Mouse (Mus musculus): Measurements from ENCODE around the gene Il1rn. TPM values are rescaled to one million over a fixed set of nuclear protein-coding genes. Genes with fewer than 3 reads are reported as not detected.

Il1rn gene
- polyA plus RNA-seq, 1 experiment: not detected

DNA sequence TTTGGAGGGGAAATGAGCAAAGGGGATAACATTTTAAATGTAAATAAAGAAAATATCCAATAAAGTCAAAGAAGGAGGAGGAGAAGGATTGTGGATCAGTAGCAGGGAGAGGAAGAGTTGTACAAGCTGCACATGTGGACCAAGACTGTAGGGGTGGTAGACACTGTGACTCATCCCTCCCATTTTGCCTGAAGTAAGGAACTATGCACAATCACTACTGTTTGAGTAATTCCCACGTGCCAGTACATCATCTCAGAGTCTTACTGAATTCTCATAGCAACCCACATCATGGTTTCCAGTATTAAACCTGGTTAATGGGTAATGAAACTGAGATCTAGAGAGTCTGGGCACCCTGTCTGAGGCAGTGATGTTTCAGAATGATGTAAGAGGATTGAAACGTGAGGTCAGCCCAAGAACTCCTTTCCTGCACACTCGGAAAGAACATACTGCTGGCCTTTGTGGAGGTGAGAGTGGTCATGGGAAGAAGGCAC, 4.8 kb downstream of the Il1rn start:
- TF ChIP-seq POLR2A (IDR thresholded peaks at IDR 0.05; ENCODE audit: borderline replicate concordance, insufficient read depth, low read length) (no peak), CTCF (IDR thresholded peaks at IDR 0.05; ENCODE audit: borderline replicate concordance, insufficient read depth, low read depth, low read length) (no peak)
- Histone ChIP-seq H3K4me3 (replicated peaks; ENCODE audit: insufficient read depth, low read depth, low read length) (no peak overlapping the region), H3K4me1 (ENCODE audit: control insufficient read depth, insufficient read depth, low read length) (no peaks in the 10 kb centered on the region), H3K27ac (ENCODE audit: insufficient read depth, low read length) (no peak overlapping the region), H3K27me3 (ENCODE audit: control insufficient read depth, insufficient read depth, low read length) (no peaks in the 10 kb centered on the region)
- DNase-seq: no peak
- 67% methylated on average over 3 of the region's 3 CpGs for WGBS

DNA sequence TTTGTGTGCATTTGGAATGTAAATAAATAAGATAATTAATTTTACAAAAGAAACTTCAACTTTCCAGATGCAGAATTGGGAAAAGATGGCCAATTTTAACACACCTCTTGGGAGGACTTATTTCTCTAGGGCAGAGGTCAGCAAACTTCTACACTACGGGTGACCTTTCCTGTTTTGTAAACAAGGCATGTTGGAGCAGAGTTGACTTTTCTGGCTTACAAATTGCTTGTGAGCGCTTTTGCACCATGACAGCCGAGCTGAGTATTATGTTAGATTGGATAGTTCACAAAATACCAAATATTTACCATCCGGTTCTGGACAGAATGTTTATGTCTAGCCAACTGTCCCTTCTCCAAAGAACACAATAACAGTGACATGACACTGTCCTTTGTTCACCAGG, 8.0 kb downstream of the Il1rn start:
- WGBS: 66% methylated on average over 4 of the region's 4 CpGs
- no peak for DNase-seq
- H3K4me3 ChIP-seq (replicated peaks; ENCODE audit: insufficient read depth, low read depth, low read length): no peak overlapping the region
- H3K4me1 ChIP-seq (ENCODE audit: control insufficient read depth, insufficient read depth, low read length): no peaks in the 10 kb centered on the region
- TF ChIP-seq POLR2A (IDR thresholded peaks at IDR 0.05; ENCODE audit: borderline replicate concordance, insufficient read depth, low read length): no peak
- no peak for TF ChIP-seq CTCF (IDR thresholded peaks at IDR 0.05; ENCODE audit: borderline replicate concordance, insufficient read depth, low read depth, low read length)
- H3K27ac ChIP-seq (ENCODE audit: insufficient read depth, low read length): no peak overlapping the region
- no peaks in the 10 kb centered on the region for H3K27me3 ChIP-seq (ENCODE audit: control insufficient read depth, insufficient read depth, low read length)

DNA sequence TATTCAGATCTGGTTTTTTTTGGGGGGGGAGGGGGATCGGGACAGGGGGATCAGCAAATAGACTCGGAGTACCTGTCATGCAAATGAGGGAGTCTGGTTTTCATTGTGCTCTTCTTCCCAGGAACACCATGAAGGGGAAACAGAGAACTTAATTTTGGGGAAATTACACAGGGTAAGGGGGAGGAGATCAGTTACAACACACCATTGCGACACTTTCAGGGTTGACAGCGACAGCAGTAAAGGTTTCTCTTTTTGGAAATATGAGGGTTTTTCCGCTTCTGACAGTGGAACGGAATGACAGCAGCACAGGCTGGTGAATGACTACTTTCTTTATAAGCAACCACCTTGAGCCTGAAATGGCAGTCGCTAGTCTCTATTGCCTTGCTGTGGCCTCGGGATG, 8.4 kb downstream of the Il1rn start:
- no peak for TF ChIP-seq CTCF (IDR thresholded peaks at IDR 0.05; ENCODE audit: borderline replicate concordance, insufficient read depth, low read depth, low read length)
- no peak for TF ChIP-seq POLR2A (IDR thresholded peaks at IDR 0.05; ENCODE audit: borderline replicate concordance, insufficient read depth, low read length)
- WGBS: 60% methylated on average over 8 of the region's 8 CpGs
- no peak for DNase-seq
- Histone ChIP-seq H3K27me3 (ENCODE audit: control insufficient read depth, insufficient read depth, low read length) (no peaks in the 10 kb centered on the region), H3K4me1 (ENCODE audit: control insufficient read depth, insufficient read depth, low read length) (no peaks in the 10 kb centered on the region), H3K27ac (ENCODE audit: insufficient read depth, low read length) (no peak overlapping the region), H3K4me3 (replicated peaks; ENCODE audit: insufficient read depth, low read depth, low read length) (no peak overlapping the region)

DNA sequence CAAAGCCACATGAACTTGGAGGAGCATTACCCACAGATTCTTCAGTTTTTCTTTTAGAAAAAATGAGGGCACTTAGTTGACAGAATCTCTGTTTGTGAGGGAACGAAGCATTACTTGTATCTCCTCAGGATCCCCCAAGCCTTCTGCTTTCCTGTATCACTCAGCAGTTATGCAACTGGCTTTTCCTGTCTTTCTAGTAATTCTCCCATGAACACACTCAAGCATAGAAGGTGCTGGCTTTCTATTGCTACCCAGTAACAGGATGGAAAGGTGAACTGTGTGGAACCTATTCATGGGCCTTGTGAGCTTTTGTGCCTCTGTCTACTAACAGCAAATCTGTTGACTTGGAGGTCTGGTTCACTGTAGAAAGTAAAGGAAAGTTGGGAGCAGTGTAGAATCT, 11.3 kb downstream of the Il1rn start:
- H3K4me1 ChIP-seq (ENCODE audit: control insufficient read depth, insufficient read depth, low read length): no peaks in the 10 kb centered on the region
- DNase-seq: no peak
- H3K27ac ChIP-seq (ENCODE audit: insufficient read depth, low read length): no peak overlapping the region
- H3K27me3 ChIP-seq (ENCODE audit: control insufficient read depth, insufficient read depth, low read length): no peaks in the 10 kb centered on the region
- no peak for TF ChIP-seq CTCF (IDR thresholded peaks at IDR 0.05; ENCODE audit: borderline replicate concordance, insufficient read depth, low read depth, low read length)
- TF ChIP-seq POLR2A (IDR thresholded peaks at IDR 0.05; ENCODE audit: borderline replicate concordance, insufficient read depth, low read length): no peak
- no peak overlapping the region for H3K4me3 ChIP-seq (replicated peaks; ENCODE audit: insufficient read depth, low read depth, low read length)
- WGBS: 87% methylated on average over 1 of the region's 1 CpGs

DNA sequence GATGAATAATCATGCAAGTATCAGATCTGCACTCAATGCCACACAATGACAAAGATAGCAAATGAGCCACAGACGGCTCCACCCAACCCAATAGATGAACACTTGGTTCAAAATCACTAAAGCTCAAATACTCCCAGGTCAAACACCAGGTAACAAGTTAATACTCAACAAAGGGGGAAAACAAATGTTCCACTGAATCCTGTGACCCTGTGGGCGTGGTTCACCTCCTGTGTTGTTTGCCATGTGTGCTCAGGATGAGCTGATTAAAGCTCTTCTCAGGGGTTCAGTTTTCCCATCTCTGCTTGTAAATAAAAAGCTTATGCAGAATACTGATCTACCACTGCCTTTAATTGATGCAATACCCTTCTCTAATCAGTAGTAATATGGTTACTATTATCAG, 14.5 kb downstream of the Il1rn start:
- TF ChIP-seq CTCF (IDR thresholded peaks at IDR 0.05; ENCODE audit: borderline replicate concordance, insufficient read depth, low read depth, low read length): no peak
- no peak for TF ChIP-seq POLR2A (IDR thresholded peaks at IDR 0.05; ENCODE audit: borderline replicate concordance, insufficient read depth, low read length)
- WGBS: 84% methylated on average over 2 of the region's 2 CpGs
- no peak for DNase-seq
- no peak overlapping the region for H3K4me3 ChIP-seq (replicated peaks; ENCODE audit: insufficient read depth, low read depth, low read length)
- H3K27ac ChIP-seq (ENCODE audit: insufficient read depth, low read length): no peak overlapping the region
- H3K27me3 ChIP-seq (ENCODE audit: control insufficient read depth, insufficient read depth, low read length): no peaks in the 10 kb centered on the region
- H3K4me1 ChIP-seq (ENCODE audit: control insufficient read depth, insufficient read depth, low read length): no peaks in the 10 kb centered on the region

DNA sequence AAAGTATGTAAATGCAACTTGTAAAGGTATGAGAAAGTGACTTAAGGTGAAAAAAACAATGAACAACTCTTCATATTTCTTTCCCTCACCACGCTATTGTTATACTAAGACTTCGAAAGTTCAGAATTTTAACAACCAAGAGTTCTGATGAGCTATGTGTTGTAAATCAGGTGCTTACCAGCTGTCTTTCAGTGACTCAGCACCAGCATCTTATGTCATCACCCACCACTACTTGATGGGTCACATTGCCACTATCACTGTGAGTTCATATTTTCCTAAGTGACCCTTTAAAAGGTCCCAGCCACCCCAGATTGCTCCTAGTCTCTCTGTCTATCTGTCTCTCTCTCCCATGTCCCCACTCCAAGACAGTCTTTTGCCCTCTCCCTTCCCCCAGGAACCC, 16.4 kb downstream of the Il1rn start:
- DNase-seq: no peak
- Histone ChIP-seq H3K27ac (ENCODE audit: insufficient read depth, low read length) (no peak overlapping the region), H3K27me3 (ENCODE audit: control insufficient read depth, insufficient read depth, low read length) (no peaks in the 10 kb centered on the region), H3K4me3 (replicated peaks; ENCODE audit: insufficient read depth, low read depth, low read length) (no peak overlapping the region), H3K4me1 (ENCODE audit: control insufficient read depth, insufficient read depth, low read length) (no peaks in the 10 kb centered on the region)
- 96% methylated on average over 2 of the region's 2 CpGs for WGBS
- TF ChIP-seq CTCF (IDR thresholded peaks at IDR 0.05; ENCODE audit: borderline replicate concordance, insufficient read depth, low read depth, low read length): no peak
- no peak for TF ChIP-seq POLR2A (IDR thresholded peaks at IDR 0.05; ENCODE audit: borderline replicate concordance, insufficient read depth, low read length)

DNA sequence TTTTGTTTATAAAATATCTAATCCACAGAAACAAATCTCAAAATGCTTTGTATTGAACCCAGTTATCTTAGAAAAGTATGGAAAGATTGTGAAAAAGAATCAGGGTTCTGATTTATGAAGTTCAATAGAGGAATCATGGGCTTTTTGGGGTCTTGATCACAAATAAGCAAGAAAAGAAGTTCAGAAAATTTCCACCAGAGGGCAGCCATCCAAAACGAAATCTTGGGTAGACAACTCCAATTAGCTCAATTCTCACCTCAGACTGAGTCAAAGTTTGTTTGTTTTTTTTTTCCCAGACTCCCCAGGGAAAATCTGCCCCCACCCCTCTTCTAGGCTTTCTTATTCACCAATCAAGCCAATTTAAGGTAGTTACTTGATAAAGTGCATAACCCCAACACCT, 21.0 kb downstream of the Il1rn start:
- Histone ChIP-seq H3K4me3 (replicated peaks; ENCODE audit: insufficient read depth, low read depth, low read length) (no peak overlapping the region), H3K4me1 (ENCODE audit: control insufficient read depth, insufficient read depth, low read length) (no peaks in the 10 kb centered on the region), H3K27ac (ENCODE audit: insufficient read depth, low read length) (no peak overlapping the region), H3K27me3 (ENCODE audit: control insufficient read depth, insufficient read depth, low read length) (no peaks in the 10 kb centered on the region)
- WGBS: 12% methylated on average over 1 of the region's 1 CpGs
- no peak for TF ChIP-seq CTCF (IDR thresholded peaks at IDR 0.05; ENCODE audit: borderline replicate concordance, insufficient read depth, low read depth, low read length)
- TF ChIP-seq POLR2A (IDR thresholded peaks at IDR 0.05; ENCODE audit: borderline replicate concordance, insufficient read depth, low read length): no peak
- no peak for DNase-seq

DNA sequence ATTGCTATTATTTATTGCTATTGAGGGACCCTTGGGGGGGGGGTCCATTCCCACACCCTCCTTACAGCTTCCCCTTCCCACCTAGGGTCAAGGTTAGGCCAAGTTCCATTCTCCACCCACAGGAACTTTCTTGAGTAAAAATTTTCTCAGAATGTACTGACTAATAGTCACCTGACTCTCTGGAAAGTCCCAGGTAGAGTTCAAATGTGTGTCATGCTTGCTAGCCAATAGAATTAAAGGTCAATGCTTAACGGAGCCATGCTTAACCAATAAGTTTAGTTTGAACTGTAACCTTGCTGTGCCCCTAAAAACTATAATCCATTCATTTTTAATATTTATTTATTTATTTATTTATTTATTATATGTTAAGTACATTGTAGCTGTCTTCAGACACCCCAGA, 22.7 kb downstream of the Il1rn start:
- no peak for DNase-seq
- WGBS: 100% methylated on average over 1 of the region's 1 CpGs
- H3K4me1 ChIP-seq (ENCODE audit: control insufficient read depth, insufficient read depth, low read length): no peaks in the 10 kb centered on the region
- H3K27me3 ChIP-seq (ENCODE audit: control insufficient read depth, insufficient read depth, low read length): no peaks in the 10 kb centered on the region
- TF ChIP-seq CTCF (IDR thresholded peaks at IDR 0.05; ENCODE audit: borderline replicate concordance, insufficient read depth, low read depth, low read length) (no peak), POLR2A (IDR thresholded peaks at IDR 0.05; ENCODE audit: borderline replicate concordance, insufficient read depth, low read length) (no peak)
- no peak overlapping the region for H3K27ac ChIP-seq (ENCODE audit: insufficient read depth, low read length)
- no peak overlapping the region for H3K4me3 ChIP-seq (replicated peaks; ENCODE audit: insufficient read depth, low read depth, low read length)
